Mouse (Mus musculus): Measurements from ENCODE around the gene Oasl2. TPM values are rescaled to one million over a fixed set of nuclear protein-coding genes. Genes with fewer than 3 reads are reported as not detected.
"Not testable (repeated sequence)": the region's sequence is repeated elsewhere in the genome, so short reads cannot be mapped to it uniquely, and the experiment has no call there.

Oasl2 gene
- polyA plus RNA-seq, 1 experiment, result 42.0 TPM

- no peak overlapping the region for H3K27ac ChIP-seq (ENCODE audit: insufficient read depth, low read length)
- H3K4me3 ChIP-seq (ENCODE audit: low read depth, low read length), result no peak overlapping the region
- H3K27me3 ChIP-seq (ENCODE audit: control insufficient read depth, insufficient read depth, low read length, poor library complexity, severe bottlenecking), result no peaks in the 10 kb centered on the region
- no peaks in the 10 kb centered on the region; the same call in 1 of the 2 replicates for H3K9me3 ChIP-seq (replicated peaks; ENCODE audit: control insufficient read depth, insufficient read depth, low read length, poor library complexity, severe bottlenecking)
- TF ChIP-seq EP300 (IDR thresholded peaks at IDR 0.05; ENCODE audit: insufficient read depth, low read depth, low read length), result no peak
- no peak for TF ChIP-seq POLR2A (IDR thresholded peaks at IDR 0.05; ENCODE audit: insufficient read depth, low read length)
- TF ChIP-seq CTCF (IDR thresholded peaks at IDR 0.05; ENCODE audit: low read depth, low read length), result no peak
- no peaks in the 10 kb centered on the region for H3K4me1 ChIP-seq (ENCODE audit: control insufficient read depth, insufficient read depth, low read length)
- H3K36me3 ChIP-seq (ENCODE audit: control insufficient read depth, insufficient read depth, low read length, poor library complexity, severe bottlenecking), result no peaks in the 10 kb centered on the region
- no peak overlapping the region for H3K9ac ChIP-seq (ENCODE audit: low read depth, poor library complexity, severe bottlenecking)
Measured at GRCm38 (mm10) chr5:114864813-114865212, 31.9 kb upstream of the Oasl2 start.

- no peak overlapping the region for H3K9ac ChIP-seq (ENCODE audit: low read depth, poor library complexity, severe bottlenecking)
- H3K27me3 ChIP-seq (ENCODE audit: control insufficient read depth, insufficient read depth, low read length, poor library complexity, severe bottlenecking), result no peaks in the 10 kb centered on the region
- H3K4me1 ChIP-seq (ENCODE audit: control insufficient read depth, insufficient read depth, low read length), result no peaks in the 10 kb centered on the region
- no peak overlapping the region for H3K27ac ChIP-seq (ENCODE audit: insufficient read depth, low read length)
- TF ChIP-seq EP300 (IDR thresholded peaks at IDR 0.05; ENCODE audit: insufficient read depth, low read depth, low read length) (no peak), POLR2A (IDR thresholded peaks at IDR 0.05; ENCODE audit: insufficient read depth, low read length) (no peak), CTCF (IDR thresholded peaks at IDR 0.05; ENCODE audit: low read depth, low read length) (no peak)
- H3K9me3 ChIP-seq (replicated peaks; ENCODE audit: control insufficient read depth, insufficient read depth, low read length, poor library complexity, severe bottlenecking), result no peaks in the 10 kb centered on the region; the same call in 1 of the 2 replicates
- H3K4me3 ChIP-seq (ENCODE audit: low read depth, low read length), result no peak overlapping the region
- H3K36me3 ChIP-seq (ENCODE audit: control insufficient read depth, insufficient read depth, low read length, poor library complexity, severe bottlenecking), result no peaks in the 10 kb centered on the region
Measured at GRCm38 (mm10) chr5:114865279-114865678, 31.5 kb upstream of the Oasl2 start.

GRCm38 (mm10) chr5:114875858-114876257 lies 20.9 kb upstream of the Oasl2 start:
- peaks cover 6% of the 10 kb centered on the region for H3K4me1 ChIP-seq (ENCODE audit: control insufficient read depth, insufficient read depth, low read length)
- H3K27me3 ChIP-seq (ENCODE audit: control insufficient read depth, insufficient read depth, low read length, poor library complexity, severe bottlenecking), result no peaks in the 10 kb centered on the region
- H3K9me3 ChIP-seq (replicated peaks; ENCODE audit: control insufficient read depth, insufficient read depth, low read length, poor library complexity, severe bottlenecking), result no peaks in the 10 kb centered on the region
- no peak overlapping the region for H3K27ac ChIP-seq (ENCODE audit: insufficient read depth, low read length)
- no peak for TF ChIP-seq EP300 (IDR thresholded peaks at IDR 0.05; ENCODE audit: insufficient read depth, low read depth, low read length)
- peak; percentile 28 for TF ChIP-seq CTCF (IDR thresholded peaks at IDR 0.05; ENCODE audit: low read depth, low read length)
- H3K36me3 ChIP-seq (ENCODE audit: control insufficient read depth, insufficient read depth, low read length, poor library complexity, severe bottlenecking), result no peaks in the 10 kb centered on the region
- no peak overlapping the region for H3K4me3 ChIP-seq (ENCODE audit: low read depth, low read length)
- H3K9ac ChIP-seq (ENCODE audit: low read depth, poor library complexity, severe bottlenecking), result no peak overlapping the region

DNA sequence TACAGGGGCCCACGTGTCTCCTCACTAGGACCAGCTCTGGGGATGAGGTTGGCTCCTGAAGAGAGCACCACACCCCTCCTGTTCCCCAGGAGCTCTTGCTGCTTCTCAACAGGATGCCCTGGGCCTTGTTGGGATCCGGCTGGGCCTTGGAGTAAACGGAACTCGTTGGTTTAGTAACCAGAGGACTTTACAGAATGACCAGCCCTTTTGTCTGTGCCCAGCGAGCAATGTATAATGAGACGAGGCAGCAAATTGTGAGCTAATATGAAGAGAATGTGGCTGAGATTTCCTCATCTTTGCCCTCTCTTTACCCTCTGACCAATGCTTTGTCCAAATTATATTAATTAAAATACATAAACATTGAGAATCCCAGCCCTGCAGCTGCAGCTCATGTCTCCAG lies 20.4 kb upstream of the Oasl2 start:
- H3K9ac ChIP-seq (ENCODE audit: low read depth, poor library complexity, severe bottlenecking), result no peak overlapping the region
- H3K4me3 ChIP-seq (ENCODE audit: low read depth, low read length), result no peak overlapping the region
- H3K27me3 ChIP-seq (ENCODE audit: control insufficient read depth, insufficient read depth, low read length, poor library complexity, severe bottlenecking), result no peaks in the 10 kb centered on the region
- peaks cover 6% of the 10 kb centered on the region for H3K4me1 ChIP-seq (ENCODE audit: control insufficient read depth, insufficient read depth, low read length)
- H3K36me3 ChIP-seq (ENCODE audit: control insufficient read depth, insufficient read depth, low read length, poor library complexity, severe bottlenecking), result no peaks in the 10 kb centered on the region
- no peak for TF ChIP-seq EP300 (IDR thresholded peaks at IDR 0.05; ENCODE audit: insufficient read depth, low read depth, low read length)
- TF ChIP-seq CTCF (IDR thresholded peaks at IDR 0.05; ENCODE audit: low read depth, low read length), result no peak
- no peak for TF ChIP-seq POLR2A (IDR thresholded peaks at IDR 0.05; ENCODE audit: insufficient read depth, low read length)
- no peak overlapping the region for H3K27ac ChIP-seq (ENCODE audit: insufficient read depth, low read length)
- no peaks in the 10 kb centered on the region for H3K9me3 ChIP-seq (replicated peaks; ENCODE audit: control insufficient read depth, insufficient read depth, low read length, poor library complexity, severe bottlenecking)

DNA sequence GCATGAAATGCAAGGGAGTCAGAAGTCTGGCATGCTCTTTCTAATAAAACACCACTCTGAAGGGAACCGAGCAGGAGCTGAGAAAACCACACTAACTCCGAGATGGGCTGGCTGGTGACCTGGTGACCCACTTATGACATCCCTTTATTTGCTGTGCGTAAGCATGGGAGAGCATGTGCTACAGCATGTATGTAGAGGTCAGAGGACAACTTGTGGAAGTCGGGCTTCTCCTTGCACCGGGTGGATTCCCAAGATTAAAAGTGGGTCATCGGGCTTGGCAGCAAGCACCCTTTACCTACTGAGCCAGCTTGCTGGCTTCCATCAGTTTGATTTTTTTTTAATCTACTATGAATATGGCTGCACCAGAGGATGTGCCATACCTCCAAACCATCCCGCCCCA lies 19.2 kb upstream of the Oasl2 start:
- H3K4me1 ChIP-seq (ENCODE audit: control insufficient read depth, insufficient read depth, low read length), result peaks cover 6% of the 10 kb centered on the region
- no peaks in the 10 kb centered on the region for H3K9me3 ChIP-seq (replicated peaks; ENCODE audit: control insufficient read depth, insufficient read depth, low read length, poor library complexity, severe bottlenecking)
- H3K27ac ChIP-seq (ENCODE audit: insufficient read depth, low read length), result no peak overlapping the region

GRCm38 (mm10) chr5:114879399-114879798 lies 17.3 kb upstream of the Oasl2 start:
- no peak overlapping the region for H3K27ac ChIP-seq (ENCODE audit: insufficient read depth, low read length)
- H3K4me3 ChIP-seq (ENCODE audit: low read depth, low read length), result 0 out of 2 replicates have a peak overlapping the region, but pooled peaks have one; percentile 9
- H3K4me1 ChIP-seq (ENCODE audit: control insufficient read depth, insufficient read depth, low read length), result peaks cover 6% of the 10 kb centered on the region
- TF ChIP-seq CTCF (IDR thresholded peaks at IDR 0.05; ENCODE audit: low read depth, low read length) (no peak), POLR2A (IDR thresholded peaks at IDR 0.05; ENCODE audit: insufficient read depth, low read length) (no peak), EP300 (IDR thresholded peaks at IDR 0.05; ENCODE audit: insufficient read depth, low read depth, low read length) (no peak)
- no peaks in the 10 kb centered on the region for H3K9me3 ChIP-seq (replicated peaks; ENCODE audit: control insufficient read depth, insufficient read depth, low read length, poor library complexity, severe bottlenecking)
- H3K27me3 ChIP-seq (ENCODE audit: control insufficient read depth, insufficient read depth, low read length, poor library complexity, severe bottlenecking), result no peaks in the 10 kb centered on the region
- no peak overlapping the region for H3K9ac ChIP-seq (ENCODE audit: low read depth, poor library complexity, severe bottlenecking)
- no peaks in the 10 kb centered on the region for H3K36me3 ChIP-seq (ENCODE audit: control insufficient read depth, insufficient read depth, low read length, poor library complexity, severe bottlenecking)

More for the DNA sequence above, 19.2 kb upstream of the Oasl2 start:
- H3K9ac ChIP-seq (ENCODE audit: low read depth, poor library complexity, severe bottlenecking), result no peak overlapping the region
- TF ChIP-seq CTCF (IDR thresholded peaks at IDR 0.05; ENCODE audit: low read depth, low read length), result no peak
- no peak for TF ChIP-seq EP300 (IDR thresholded peaks at IDR 0.05; ENCODE audit: insufficient read depth, low read depth, low read length)
- no peak for TF ChIP-seq POLR2A (IDR thresholded peaks at IDR 0.05; ENCODE audit: insufficient read depth, low read length)
- H3K27me3 ChIP-seq (ENCODE audit: control insufficient read depth, insufficient read depth, low read length, poor library complexity, severe bottlenecking), result no peaks in the 10 kb centered on the region
- H3K36me3 ChIP-seq (ENCODE audit: control insufficient read depth, insufficient read depth, low read length, poor library complexity, severe bottlenecking), result no peaks in the 10 kb centered on the region
- no peak overlapping the region for H3K4me3 ChIP-seq (ENCODE audit: low read depth, low read length)

DNA sequence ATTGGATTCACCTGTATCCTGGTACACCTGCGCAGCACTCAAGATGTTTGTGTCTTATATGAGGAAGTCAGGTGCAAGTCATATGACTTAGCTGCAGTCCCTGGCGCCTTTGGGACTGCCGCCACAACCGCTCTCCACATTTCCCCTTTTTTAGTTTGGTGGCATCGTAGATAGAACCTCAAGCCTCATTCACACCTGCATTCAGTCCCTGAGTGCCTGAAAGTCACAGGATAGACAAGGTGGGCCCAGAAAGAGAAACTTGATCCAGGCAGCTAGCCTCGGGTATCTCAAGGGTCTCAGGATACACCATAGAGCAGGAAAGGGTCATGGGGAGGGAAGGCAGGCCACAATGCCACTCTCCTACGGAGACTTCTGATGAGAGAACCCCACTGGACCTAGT lies 14.4 kb upstream of the Oasl2 start:
- not testable (repeated sequence) for H3K4me3 ChIP-seq (ENCODE audit: low read depth, low read length); H3K9ac ChIP-seq (ENCODE audit: low read depth, poor library complexity, severe bottlenecking); H3K4me1 ChIP-seq (ENCODE audit: control insufficient read depth, insufficient read depth, low read length); H3K9me3 ChIP-seq (replicated peaks; ENCODE audit: control insufficient read depth, insufficient read depth, low read length, poor library complexity, severe bottlenecking); H3K27me3 ChIP-seq (ENCODE audit: control insufficient read depth, insufficient read depth, low read length, poor library complexity, severe bottlenecking); H3K36me3 ChIP-seq (ENCODE audit: control insufficient read depth, insufficient read depth, low read length, poor library complexity, severe bottlenecking); H3K27ac ChIP-seq (ENCODE audit: insufficient read depth, low read length)
